Mouse (Mus musculus) cerebellum, postnatal 25 days (tissue): ENCODE results near the gene Trim56.

ENCODE experiments used
- DNase-seq, 2 experiments: peaks; one replicate each; pipeline ENCODE4 v3.0.0; 2021; ENCODE audit warnings: mixed read lengths in 2 of 2

Trim56 gene

DNA sequence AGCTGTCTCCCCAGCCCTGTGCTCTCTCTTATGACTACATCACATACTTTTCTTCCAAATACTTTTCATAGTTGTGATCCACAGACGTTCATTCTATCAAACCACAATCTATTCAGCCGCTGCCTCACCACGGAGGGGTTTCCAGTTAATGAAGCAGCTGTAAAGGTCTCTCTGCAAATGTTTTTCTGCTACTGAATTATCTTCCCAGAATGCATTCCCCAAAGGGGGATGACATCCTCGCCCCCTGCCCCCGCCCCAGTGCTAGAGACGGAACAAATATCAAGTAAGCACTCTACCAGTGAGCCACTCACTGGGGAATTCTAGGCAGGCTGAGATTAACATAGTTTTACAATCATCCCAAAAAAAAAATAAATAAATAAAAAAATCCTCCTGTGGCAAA lies 7.9 kb downstream of the Trim56 start:
- DNase-seq: no peak

DNA sequence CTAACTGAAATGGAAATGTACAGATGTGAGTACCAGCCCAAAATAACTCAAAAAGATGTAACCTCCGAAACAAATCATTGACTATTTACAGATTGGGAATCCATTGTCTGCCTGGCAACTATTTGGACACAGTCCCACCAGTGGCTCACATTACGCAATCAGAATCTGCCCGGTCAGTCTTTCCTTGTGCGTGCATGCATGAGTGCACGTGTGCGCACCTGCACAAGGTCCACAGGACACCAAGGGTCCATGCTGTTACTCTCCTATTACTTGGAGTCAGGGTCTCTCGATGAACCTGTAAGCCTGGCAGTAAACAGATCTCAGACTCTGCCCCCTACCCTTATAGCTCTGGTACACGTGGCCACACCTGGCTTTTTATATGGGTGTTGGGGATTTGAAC lies 8.3 kb downstream of the Trim56 start:
- DNase-seq: no peak

DNA sequence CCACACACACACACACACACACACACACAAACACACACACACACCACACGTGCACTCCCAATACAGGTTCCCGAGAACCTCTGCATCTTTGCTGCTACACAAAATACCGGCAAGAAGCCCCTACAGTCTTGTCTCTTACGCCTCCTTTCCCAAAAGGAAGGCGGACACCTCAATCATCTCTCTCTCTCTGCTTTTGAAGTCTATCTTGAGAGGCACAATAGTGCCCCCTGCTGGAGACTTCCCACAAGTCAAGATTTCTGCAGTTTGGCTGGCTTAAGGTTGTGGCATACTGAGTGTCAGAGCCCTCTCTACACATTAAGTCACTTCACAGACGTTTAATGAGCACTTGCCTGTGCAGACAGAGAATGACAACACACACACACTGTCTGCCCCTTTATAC lies 9.0 kb downstream of the Trim56 start:
- DNase-seq: peak; percentile 88 to 92

DNA sequence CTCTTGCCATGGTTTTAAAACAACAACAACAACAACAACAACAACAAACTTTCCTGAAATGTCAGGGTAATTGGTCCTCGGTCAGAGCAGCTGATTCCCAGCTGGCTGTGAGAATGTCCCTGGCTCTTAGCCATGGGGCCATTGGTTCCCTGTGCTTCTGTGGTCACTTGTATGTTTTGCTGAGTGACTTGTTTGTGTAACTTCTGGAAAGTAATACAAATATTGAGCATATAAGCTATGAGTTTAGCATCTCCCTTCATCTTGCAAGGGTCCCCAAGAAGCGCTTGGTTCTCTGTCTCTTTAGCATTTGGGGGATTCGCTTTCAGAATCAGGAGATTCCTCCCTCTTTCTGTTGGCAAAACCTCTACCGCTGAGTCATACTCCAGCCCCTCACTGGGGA lies 9.6 kb downstream of the Trim56 start:
- no peak for DNase-seq

DNA sequence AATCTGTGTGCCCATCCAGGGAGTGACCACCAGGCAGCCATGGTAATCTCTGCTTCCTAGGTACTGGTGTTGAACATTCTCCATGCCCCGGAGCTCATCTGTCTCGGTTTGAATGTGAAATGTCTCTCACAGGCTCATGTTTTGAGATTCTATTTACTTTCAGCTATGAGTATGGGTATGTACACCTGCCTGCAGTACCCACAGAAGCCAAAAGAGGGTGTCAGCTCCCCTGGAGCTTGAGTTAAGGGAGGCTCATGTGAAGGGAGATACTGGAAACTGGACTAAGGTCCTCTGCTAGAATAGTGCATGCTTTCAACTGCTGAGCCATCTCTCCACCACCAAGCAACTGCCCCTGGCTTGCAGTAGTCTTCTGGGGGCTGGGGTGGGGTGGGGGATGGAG lies 12.0 kb downstream of the Trim56 start:
- no peak for DNase-seq

DNA sequence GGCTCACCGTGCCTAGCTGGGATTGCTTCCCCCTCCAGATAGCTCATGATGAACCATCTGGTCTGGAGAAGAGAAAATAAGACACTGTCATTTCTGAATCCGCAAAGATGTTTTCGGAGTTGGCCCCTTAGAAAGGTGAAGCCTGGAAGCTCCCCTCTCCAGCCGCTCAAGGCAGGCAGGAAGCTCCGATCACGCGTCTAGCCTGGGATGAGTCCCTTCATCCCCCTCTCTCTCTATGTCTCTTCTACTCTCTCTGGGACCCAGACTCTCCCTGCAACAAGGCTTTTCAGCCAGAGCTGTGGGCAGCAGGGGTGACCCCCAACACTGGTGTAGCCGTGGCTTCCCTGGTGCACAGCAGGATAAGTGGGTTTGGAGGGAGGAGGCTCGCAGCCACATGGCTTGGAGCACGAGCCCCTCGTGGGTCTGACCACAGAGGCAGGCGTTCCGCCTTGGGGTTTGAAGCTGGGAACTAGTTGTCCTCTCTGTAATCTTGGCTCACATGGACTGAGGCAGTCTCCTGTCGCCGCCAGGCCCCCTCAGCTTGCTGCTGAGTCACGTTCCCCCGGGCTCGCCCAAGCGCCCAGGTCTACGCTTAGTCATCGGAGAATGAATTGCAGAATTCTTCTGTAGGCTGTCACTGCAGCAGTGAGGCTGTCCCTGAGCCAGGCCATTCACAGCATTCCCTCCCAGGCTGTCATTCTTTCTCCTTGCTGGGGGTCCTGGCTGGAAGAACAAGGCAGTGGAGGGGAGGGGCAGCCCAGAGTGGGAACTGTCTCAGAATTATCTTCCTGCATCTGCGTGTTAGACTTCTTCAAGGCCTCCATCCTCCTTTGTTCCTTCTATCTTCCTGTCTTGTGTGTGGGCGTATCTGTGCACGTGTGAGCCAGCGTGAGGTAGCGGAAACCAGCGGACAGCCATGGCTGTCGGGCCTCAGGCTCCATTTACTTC lies 13.2 kb downstream of the Trim56 start:
- peak; percentile 50 to 57 for DNase-seq

DNA sequence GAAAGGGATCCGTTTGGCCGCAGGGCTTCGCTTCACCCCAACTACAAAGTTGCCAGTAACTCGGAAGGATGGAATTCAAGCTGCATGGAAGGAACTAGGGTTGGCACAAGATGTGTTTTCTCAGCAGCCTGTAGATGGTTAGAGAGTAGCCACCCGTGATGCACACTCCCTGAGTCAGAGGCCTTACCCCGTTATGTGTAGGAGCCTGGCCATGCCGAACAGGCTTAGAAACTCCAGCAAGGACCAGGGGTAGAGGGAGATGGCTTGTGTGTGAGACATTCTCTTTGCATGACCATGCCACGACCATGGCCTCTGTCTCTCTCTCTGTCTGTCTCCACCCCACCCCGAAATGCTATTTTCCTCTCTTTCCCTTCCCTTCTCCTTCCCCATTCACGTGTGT lies 13.9 kb downstream of the Trim56 start:
- no peak for DNase-seq

DNA sequence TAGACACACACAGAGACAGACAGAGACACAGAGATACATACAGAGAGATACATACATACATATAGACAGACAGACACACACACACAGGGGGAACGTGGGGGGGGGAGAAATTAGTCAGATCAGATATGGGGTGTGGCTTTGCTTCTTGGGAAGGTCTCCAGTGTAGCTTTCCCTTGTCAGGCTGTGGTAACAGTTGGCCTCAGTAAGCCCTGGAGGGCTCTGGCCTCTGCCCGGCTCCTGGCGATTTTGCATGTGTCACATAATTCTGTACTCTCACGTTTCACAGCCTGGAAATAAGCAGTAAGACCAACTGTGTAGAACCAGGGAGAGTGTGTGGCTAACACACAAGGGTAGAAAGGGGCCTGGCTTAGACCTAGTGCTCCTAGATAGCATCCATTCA lies 15.3 kb downstream of the Trim56 start:
- DNase-seq: peak; percentile 59 to 76

DNA sequence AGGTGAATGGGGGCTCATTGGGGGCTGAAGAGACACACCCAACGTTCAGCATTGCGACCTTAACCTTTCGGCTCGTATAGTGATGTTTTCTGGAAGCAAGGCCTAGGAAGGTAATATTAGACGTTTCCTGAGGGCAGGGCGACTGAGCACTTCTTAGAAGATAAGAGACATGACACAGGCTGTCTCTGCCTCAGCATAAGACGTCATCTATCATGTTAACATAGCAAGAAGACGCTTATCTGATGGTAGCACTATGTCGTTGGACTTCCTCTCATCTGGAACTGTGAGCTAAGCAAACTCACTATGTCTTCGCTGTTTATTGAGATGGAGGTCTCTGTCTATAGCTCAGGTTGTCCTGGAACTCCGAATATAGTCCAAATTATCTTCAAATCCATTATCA lies 17.6 kb downstream of the Trim56 start:
- DNase-seq: no peak

DNA sequence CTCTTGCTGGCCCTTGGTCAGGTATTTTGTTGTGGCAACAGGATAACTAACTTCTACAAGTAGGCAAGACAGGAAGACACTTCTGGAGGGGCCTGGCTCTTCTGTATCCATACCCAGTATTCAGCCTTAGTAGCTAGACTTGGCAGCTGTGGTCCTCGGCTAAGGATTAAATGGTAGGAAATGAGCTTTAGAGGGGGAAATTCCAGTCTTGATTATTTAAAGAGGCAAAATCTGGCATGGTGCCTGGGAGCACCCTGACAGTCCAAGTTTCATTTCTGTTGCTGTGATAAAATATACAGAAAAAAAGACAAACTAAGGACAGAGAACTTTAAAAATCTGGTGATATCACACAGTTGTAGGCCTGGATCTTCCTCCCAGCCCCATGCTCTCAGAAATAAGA lies 20.0 kb downstream of the Trim56 start:
- no peak for DNase-seq

DNA sequence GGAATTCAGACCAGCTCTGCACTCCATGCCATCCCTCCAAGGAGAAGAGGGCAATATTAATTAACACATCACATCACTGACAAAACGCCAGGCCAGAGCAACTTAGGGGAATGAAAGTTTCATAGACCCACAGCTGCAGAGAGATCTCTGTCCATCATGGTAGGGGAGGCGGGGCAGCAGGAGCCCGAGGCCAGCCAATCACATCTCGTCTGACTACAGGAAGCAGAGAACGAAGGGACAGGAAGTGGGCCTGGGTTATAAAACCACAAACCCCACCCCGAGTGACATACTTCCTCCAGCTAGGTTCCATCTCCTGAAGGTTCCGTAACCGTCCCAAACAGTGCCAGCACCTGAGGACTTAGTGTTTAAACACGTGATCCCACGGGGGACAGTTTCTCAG lies 20.9 kb downstream of the Trim56 start:
- no peak for DNase-seq

DNA sequence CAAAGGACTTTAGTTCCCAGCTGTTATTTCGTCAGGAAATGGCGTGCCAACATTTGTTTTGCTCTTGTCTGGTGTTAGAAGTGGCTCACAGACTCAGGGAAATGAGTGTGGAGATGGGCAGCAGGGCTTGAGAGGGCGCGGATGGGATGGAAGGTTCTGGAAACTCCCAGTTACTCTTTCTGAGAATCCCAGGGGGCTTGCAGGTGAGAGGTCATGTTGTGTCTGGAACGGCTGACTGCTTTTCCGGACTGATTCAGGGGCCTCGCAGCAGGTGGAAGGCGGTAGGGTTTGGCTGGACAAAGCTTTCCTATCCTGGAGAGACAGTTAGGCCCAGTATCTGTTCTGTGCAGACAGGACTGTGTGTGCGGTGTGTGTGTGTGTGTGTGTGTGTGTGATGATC lies 22.3 kb downstream of the Trim56 start:
- DNase-seq: no peak

DNA sequence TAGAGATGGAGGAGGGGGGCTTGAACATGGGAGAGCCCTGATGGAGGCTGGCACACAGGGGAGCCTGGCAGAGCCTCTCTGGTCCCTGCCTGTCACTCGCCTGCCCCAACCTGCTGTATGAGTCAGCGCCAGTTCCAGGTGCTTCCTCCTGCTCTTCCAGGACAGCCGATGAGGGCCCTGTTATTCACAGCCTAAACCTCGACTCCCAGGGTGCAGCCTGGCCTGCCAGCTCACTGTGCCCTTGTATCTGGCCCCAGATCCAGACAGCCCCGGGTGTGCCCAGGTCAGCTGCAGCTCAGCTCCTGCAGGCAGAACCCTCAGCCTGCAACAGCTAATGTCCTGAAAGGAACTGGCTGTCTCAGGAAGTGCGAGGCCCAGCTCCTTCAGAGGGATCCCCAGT lies 24.4 kb downstream of the Trim56 start:
- DNase-seq: peak; percentile 48 to 63

DNA sequence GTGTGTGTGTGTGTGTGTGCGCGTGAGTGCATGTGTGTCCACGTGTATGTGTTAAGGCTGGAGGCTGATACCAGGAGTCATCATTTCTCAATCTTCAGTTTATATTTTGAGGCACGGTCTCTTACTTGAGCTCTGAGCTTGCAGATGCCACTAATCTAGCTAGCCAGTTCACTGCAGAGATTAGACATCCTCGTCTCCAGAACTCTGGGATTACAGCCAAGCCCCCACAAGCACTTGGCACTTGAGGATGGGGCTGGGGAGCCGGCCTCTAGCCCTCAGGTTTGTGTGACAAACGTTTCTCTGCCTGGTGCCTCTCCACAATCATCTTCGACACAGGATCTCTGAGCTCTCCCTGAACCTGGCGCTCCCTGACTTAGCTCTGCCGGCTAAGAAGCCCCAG lies 25.1 kb downstream of the Trim56 start:
- DNase-seq: peak in 1 of 2 experiments; percentile 42

DNA sequence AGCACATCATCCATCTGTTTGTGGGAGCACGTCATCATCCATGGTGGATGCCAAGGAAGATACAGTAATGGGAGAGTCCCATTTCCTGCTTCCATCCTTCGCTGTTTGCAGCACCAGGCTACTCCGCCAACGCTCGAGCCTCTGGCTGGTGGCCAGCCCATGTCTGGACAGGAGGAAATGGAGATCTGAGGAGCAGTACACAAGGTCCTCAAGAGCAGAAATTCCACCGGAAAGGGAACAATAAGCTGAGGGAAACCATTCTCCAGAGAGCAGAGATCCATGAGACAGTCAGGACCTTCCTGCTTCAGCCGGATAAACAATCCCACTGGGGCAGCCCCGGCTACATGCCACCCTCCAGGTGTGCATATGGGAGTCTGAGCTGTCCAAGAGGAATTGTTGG lies 28.6 kb downstream of the Trim56 start:
- DNase-seq: no peak

DNA sequence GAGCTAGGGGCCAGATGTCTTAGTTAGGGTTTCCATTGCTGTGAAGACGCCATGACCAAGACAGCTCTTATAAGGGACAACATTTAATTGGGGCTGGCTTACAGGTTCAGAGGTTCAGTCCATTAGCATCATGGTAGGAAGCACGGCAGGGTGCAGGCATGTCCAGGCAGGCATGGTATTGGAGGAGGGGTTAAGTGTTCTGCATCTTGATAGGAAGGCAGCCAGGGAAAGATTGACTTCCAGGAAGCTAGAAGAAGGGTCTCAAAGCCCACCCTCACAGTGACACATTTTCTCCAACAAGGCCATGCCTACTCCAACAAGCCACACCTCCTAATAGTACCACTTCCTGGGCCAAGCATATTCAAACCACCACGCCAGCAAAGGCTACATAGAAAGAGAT lies 30.3 kb downstream of the Trim56 start:
- DNase-seq: no peak

DNA sequence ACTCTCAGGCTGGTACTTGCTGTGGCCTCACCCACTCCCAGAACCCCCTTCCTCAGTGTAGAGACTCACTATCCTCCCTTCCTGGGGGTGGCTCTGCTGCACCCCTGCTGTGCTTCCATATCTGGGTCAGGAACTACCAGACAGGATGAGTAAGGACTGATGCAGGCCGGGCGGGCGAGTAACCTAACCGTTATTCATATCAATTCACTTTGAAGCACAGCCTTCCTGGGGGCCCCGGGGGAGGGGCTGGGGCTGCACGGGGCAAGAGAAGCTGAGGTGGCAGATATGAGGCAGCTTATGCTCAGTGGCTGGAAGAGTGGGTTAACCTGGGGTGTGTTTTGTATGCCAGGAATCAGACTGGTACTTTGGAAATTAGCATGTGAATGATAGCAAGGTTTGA lies 31.0 kb downstream of the Trim56 start:
- DNase-seq: no peak

DNA sequence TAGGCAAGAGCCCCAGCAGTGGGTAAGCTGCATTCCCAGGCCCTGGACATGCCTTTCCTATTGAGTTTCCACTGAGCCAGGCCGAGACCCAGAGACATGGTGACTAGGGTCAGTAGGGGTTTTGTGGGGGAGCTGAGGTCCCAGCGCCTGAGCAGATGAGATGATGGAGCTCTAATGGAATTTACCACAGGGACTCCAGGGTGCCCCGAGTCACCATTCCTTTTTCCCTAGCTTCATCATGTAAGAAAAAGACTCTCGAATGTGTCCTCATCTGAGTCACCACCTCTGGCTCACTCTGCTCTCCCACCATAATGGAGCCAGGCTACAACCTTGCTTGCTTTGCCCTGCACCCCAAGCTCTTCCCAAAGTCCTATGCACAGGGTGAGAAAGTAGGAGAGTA lies 33.0 kb downstream of the Trim56 start:
- DNase-seq: no peak

DNA sequence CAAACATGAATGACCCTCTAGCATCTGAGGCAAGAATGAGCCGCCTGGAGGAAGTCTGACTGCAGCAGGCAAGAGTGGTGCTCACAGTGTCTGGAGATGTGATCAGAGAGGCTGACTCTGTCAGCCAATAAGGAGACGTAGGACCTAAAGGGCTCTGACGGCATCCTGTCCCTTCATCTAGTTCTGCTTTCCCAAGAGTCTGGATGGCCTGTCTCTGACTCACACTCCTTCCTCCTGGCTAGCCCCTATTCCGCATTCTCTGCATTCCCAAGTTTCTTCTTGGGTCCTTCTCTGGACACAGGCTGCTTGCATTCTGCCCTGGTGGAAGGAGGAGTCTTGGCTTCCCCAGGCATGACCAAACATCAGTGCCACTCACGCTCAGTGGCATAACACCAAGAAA lies 36.2 kb downstream of the Trim56 start:
- no peak for DNase-seq

DNA sequence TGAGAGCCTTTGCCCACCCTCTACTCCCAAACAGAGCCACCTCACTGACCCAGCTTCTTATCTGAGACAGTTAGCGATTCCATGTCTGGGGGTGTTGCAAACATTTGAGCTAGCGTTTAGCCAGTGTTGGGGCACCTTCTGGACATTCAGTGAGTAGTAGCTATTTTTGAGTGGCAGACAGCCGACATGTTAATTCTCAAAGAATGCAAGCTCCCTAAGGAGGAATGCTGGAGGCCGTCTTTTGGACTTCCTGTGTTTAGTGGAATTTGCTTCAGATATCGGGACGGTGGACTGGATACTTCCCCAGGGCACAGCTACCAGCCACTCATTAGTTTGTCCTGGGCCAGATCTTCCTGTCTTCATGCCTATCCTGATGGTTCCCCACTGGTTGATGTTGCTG lies 37.4 kb downstream of the Trim56 start:
- no peak for DNase-seq

DNA sequence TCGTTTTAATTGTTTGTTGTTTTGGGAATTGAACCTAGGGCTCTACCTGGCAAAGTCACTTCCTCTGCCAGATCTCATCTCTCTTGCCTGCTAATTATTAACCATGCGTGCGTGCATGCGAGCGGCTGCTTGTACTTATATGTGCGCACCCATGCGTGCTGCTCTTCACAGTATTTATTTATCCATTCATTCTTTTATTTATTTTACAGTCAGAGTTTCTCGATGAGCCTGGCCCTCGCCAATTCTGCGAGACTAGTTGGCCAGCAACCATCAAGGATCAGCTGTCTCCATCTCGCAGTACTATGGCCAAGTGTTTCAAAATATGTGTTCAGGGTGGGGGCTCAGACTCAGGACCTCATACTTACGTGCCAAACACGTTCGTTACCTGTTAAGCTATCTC lies 38.0 kb downstream of the Trim56 start:
- no peak for DNase-seq

DNA sequence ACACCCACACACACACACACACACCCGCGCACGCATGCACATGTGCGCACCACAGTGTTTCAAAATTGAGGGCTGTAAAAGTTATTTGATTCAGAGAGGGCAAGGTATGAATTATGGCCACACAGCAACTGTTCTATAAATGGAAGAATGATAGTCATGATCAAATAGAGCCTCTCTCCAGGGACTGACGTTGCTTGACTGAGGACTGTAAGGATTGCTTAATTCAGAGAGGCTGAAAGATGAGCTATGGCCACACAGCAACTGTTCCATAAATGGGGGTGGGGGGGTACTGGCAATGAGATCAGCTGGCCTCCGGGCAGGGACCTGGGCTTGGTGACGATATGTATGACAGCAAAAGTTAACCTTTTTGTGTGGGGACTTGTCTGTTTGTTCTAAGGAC lies 38.8 kb downstream of the Trim56 start:
- no peak for DNase-seq

DNA sequence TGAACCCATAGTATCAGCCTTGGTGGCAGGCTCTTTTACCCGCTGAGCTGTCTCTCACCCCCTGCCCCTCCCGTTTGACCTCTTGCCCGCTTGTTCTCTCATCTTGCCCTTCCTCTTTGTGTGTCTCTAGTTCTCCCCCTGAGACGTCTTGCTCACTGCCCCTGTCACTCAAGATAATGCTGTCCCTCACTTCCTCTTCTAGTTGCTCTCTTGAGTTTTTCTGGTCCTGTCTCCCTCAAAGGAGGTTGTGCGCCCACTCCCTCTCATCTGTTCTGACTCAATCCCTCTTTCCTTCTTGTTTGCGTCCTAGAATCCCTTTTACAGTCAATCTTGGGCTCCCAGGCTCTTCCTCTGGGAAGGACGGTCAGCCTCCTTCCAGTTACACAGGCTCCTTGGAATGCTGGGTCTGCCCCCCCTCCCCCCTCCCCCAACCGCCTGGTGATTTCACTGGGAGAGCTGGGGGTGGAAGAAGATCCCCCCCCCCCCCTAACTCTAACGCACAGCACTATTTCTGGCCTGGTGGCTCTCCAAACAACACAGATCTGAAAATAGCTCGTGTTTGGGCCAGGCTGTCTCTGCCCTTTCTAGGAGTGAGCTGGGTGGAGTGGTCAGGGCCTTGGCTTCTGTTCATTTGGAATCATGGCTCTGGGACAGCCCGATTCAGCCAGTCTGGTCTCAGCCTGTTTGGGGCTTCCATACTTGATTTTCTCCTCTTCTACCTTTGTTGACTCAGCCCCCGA lies 39.6 kb downstream of the Trim56 start:
- peak; percentile 53 to 68 for DNase-seq

DNA sequence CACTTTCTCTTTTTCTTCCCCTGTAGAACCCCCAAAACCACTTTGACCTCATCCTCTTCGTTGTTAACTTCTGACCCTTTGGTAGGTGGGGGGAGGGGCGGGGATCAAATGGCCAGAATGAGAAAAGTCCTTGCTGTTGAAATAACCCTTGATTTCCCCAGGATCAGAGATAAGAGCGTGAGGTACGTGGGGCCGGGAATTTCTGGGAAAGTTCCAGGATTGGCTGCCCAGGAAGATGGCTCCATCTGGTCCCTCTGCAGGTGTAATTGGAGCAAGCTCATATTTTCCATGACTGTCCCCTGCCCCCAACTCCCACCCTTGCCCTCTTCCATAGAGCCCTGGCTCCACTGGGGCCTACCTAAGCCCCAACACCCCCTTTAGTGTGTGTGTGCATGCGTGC lies 40.3 kb downstream of the Trim56 start:
- DNase-seq: peak; percentile 77 to 84
